Mouse (Mus musculus): ENCODE results near the gene Exoc3l4.

Exoc3l4 gene

DNA sequence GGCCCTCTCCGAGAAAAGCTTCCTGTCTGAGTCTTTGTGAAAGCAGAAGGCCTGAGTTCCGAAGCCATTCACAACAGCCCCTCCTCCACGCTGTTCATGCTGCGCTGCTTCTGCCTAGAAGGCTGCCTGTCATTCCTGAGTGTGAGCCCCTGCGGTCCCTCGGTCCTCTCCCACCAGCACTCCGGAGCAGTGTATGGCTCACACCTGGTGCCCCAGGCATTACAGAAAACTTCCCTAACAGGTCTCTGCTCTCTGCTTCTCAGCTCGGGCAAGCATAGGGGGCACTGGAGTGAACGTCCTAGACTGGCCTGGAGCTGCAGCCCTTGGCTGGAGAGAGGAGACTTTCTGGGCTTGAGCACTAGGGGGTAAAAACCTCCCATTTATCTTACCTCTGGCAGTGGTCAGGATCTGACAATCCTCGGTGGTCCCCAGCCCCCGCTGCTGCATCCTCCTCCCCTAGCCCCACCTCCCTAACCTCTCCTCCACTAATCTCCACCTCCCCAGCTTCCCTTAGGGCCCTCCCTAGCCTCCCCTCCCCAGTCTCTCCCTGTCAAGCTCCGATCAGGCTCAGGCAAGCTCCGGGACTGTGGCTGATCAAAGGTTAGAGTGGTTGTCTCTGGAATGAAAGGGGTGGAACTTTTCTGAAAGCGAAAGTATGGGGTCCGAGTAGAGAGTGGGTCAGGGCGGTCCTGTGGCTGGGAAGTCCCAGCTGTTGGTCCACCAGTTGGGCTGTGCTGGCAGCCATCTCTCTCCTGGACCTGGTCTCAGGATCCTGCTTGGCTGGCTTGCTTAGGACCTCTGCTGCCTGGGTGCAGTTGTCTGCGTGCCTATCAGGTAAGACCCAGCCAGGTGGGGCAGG is at the start of gene Exoc3l4:
Exoc3l4 (plus strand) TSS at position 97 of the 859 bp plus-strand sequence.
- DNase-seq = peak; percentile 69

DNA sequence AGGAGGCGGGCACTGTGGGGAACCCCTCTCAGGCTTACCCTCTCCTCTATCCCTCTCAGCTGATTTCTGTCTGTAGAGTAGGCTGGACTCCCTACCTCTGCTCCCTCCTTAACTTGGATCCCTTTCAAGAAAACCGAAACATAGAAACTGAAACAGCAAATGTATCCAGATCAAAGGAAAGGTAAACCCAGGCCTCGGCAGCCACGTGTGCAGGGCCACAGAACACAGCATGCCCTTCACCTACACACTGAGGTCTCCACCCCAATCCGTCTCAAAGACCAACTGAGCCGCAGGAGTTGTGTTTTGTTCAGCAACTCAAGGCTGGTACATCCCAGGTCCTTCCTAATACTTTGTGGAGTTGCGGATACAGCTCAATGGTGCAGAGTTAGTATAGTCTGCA is 49.8 kb upstream of the Exoc3l4 start:
- DNase-seq = no peak

DNA sequence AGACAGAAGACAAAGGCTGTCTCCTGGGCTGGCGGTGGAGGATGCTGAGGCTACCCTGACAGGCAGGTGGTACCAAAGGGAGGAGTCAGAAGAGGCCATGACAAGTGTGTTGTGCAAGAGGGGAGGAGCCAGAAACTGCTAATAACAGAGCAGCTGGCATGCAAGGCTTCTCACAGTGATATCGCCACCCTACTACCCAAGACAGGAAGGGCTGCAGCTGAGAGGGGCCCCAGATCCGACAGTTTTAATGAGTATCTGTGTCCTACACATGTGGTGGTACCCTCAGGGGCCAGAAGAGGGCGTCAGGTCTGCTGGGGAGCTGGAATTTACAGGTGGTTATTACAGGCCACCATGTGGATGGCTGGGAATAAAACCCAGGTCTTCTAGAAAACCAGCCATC is 46.6 kb upstream of the Exoc3l4 start:
- DNase-seq = no peak

DNA sequence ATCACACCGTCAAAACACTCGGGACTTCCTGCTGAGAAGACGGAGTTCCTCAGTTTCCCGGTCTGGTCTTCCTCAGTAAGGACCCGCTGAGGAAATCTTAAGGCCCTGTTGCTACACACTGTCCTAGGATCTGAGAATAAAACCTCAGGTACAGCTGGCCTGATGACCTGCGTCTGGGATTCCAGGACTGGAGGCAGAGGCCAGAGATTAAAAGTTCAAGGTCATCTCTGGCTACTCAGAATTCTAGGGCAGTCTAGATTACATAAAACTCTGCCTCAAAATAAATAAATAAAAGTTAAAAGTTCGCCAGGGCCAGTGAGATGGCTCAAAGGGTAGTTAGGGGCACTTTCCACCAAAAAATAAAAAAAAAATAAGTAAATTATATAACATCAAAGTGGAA is 44.9 kb upstream of the Exoc3l4 start:
- DNase-seq = no peak

DNA sequence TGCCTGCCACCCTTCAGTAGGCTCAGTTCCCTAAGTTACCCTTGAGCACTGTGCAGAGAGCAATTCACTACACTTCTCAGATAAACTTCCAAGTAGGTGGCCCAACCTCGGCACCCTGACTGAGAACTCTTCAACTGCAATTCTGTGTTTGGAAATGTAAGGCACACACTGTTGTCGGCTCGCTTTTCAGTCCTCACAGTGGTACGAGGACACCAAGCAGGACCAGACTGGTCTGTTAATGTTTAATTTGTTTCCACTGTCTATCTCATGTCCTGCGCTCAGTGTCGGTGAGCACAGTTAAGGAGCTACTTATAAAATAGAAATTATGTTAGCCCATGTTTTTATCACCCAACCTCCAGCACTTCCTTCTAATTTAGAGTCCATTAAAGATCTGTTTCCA is 43.4 kb upstream of the Exoc3l4 start:
- DNase-seq = no peak

DNA sequence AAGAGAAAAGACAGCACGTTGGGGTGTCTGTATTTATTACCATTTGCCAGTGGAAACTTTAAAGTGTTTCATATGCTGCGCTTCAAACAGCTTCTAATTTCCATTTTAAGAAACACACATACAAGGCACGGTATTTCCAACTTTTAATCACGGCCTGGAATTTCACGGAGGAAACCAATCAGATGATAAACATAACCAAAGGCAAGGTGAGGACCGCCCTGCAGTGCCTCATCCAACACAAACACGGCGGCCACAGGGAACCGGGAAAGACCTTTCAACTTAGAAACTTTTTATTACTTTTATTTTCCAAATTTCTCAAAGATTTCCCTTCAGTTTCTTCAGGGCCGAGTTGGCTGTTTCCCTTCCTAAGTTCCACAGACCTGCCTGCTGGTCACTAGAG is 42.1 kb upstream of the Exoc3l4 start:
- DNase-seq = no peak

DNA sequence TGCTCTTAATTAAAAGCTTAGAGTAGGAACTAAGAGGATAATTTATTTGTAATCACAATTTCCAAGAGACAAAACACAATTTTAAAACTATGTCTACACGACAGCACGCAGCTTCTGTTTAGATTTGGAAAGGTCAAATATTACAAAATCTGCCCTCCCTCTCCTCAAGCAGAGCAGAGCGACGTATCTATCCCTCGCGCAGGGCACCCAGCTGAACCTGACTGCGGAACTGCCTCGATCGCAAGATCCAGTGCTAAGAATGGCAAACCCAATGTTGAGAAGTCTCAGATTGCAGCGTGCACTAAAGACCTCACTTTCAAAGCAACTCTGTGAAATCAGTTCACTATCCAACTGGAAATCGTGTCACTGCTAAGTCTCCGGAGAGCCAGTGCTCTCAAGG is 41.3 kb upstream of the Exoc3l4 start:
- no peak for DNase-seq

DNA sequence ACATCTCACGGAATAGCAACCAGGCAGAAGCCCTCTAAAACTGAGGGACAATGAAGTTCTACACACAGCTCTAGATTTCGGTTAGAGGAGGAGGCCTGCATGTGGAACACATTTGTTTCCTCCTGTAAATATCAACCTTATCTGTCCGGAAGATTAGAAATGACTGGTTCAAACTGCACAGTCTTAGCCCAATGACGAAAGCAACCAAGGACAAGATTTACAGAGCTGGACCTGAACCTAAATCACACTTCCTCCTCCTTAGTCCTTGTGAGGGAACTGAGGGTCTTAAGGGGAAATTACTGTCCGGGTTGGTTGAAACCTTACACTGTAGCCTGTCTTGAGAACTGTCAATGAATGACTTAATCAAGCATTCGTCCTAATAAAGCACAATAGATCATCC is 40.8 kb upstream of the Exoc3l4 start:
- DNase-seq = no peak

DNA sequence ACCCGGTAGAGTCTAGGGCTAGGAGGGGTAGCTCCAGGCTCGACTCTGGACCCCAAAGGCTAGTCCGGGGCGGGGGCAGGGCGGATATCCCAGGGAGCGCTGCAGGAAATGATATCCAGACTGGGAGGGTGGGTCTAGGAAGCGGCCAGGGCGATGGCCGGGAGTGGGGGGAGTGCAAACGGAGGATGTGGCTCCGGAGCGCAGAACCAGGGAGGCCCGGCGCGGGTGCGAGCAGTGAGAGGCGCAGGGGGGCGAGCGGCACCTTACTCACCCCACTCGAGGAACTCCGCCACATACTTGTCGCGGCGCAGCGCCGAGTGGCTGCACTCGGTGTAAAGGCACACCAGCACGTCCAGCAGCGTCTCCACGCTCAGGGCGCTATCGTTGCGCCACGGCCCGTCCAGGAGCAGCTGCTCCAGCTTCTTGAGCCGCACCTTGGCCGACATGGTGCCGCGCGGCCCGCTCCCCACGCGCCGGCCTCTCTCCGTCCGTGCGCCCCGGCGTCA is 39.9 kb upstream of the Exoc3l4 start:
- DNase-seq = peak; percentile 87

DNA sequence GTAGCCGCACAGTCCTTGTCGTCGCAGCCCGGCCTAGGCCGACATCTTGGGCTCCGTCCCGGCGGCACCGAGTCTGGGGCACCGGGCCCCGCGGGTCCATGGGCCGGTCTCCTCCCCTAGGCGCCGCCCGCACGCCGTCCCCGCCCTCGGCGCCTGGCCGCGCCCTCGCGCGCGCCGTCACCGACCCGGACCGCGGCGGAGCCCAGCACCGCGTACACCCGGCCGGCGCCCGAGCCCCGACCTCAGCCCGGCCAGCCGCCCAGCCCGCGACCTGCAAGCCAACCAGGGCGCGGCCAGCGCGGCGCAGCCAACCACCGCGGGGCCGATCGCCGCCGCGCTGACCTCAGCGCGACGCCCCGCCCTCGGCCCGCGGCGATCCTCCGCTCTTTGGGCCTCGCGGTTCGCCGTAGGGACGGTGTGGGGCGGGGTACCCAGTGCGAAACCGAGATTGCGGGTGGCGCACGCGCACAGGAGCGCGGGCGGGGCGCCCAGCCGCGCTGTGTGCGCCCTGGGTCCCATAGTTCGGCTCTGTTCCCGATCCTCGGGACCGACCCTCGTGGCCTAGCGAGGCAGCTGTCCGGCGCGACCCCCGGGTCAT is 39.3 kb upstream of the Exoc3l4 start, which contains the start of gene Cdc42bpb:
Cdc42bpb (minus strand) TSS at position 343 of the 598 bp plus-strand sequence.
- peak; percentile 97 for DNase-seq

DNA sequence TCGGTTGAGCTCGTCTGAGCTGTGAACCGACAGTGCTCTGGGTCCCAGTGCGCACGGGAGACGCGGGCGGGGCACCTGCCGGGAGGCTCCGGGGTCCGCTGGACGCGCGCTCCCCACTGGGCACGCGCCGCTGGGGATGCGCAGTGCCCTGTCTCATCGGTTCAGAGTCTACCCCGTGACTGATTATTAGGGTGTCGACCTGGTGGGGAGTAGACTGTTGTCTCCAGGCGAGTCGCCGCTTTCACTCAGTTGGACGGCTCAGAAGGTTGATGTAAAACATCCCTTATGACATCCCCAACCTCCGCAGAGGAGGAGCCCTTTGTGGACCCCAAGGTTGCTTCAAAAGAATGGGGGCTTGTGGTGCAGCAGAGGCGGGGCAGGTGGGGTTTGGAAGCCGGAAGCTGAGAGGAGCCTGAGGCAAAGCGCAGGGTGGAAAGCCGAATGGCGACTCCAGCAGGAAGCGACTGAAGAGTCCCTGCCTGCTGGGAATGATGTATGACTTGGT is 38.8 kb upstream of the Exoc3l4 start:
- DNase-seq = peak; percentile 71

DNA sequence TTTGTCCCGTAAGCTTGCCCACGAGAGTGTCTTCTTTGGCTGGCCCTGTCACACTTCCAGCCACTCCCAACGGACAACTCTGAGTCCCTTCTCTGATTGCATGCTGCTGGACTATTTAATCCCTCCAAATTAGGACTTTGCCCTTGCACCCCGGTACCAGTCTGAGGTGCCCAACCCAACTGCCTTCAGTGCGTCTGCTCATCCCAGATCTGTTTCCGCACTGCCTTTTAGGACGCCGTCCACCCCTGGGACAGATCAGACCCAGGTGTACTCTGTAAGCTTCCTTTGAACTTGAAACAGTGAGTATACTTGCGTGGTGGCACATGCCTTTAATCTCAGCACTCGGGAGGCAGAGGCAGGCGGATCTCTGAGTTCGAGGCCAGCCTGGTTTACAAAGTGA is 38.0 kb upstream of the Exoc3l4 start:
- no peak for DNase-seq

DNA sequence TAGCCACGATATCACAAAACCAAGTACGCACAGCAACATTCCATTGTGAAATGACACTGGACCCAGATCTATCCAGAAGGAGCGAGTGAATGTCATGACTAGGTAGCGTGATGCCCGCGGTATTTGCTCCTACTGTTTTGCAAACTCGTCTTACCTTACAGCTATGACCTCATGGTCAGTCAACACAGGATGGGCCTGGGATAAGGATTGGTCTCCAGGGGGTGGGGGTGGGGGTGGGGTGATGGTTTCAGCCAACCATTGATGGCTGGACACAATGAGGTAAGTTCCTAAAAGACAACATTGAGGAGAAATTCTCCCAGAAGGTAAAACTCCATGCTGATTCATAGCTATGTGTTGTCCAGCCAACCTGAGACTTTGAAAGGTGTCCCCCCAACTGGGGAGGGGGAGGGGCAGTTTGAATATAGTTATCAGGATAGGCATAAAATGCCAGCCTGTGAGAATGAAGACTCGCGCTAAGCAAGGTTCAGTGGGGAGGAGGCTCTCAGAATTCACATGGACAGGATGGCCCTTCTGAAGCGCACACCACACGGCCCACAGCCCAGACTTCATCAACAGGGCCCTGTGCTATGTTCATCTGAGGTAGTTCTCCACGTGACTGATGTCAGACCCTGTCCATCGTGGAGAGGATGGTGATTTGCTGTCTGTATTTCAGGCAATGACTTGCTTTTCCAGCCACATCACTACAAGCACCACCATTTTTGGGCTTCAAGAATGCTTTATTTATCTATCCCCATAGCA is 30.8 kb upstream of the Exoc3l4 start:
- DNase-seq = no peak

DNA sequence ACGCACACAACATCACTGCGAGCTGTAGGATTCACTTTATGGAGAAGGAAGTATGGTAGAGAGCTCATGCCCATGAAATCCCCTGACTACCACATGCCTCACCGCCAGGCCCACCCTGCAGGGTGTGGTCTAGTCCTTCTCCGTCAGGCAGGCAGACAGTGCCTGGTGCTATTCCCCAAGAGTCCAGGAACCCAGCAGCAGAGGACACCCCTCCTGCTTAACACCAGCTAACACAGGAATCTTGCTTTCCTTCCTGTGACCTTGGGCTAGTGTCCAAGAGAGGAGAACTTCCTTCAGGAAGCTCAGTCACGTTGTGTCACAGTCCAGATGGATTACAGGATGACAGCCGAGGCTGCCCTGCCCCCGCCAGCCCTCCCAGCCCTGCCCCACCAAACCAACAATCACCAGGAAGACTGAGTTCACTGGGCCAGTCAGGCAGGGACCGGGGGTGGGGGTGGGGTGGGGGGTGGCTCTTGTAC is 30.1 kb upstream of the Exoc3l4 start:
- DNase-seq = peak; percentile 76

DNA sequence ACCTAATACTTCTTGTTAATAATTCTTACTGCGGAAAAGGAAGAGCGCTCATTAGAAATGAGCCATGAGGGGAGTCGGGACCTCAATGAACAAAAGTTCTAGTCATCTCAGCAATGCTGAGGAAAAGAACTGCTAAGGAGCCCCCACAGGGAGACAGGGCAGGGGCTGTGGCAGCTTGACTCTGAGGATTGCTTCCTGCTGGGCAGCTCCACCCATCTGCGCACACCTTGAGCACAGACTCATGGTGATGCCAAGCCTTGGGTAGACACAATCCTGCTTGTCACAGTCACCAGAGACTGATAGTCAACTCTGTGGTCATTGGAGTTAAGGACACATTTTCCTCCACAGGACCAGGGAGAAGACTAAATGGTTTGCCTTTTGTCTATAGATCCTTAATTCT is 29.7 kb upstream of the Exoc3l4 start:
- DNase-seq = no peak

DNA sequence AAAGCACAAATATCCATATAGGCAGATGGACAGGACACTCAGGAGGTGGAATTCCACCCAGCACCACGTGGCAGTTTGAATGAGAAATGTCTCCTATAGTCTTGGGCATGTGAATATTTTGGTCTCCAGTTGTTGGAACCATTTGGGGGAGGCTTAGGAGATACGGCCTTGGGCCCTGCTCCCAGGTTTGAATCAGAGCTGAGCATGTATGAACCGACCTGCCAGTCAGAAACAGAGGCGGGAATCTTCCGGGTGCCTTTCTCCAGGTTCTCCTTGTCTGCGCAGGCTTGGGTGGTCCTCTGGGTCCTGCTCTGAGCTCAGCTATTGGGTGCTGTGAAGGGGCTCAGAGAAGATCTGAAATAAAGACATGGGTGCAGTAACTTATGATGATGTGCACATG is 22.8 kb upstream of the Exoc3l4 start:
- no peak for DNase-seq

DNA sequence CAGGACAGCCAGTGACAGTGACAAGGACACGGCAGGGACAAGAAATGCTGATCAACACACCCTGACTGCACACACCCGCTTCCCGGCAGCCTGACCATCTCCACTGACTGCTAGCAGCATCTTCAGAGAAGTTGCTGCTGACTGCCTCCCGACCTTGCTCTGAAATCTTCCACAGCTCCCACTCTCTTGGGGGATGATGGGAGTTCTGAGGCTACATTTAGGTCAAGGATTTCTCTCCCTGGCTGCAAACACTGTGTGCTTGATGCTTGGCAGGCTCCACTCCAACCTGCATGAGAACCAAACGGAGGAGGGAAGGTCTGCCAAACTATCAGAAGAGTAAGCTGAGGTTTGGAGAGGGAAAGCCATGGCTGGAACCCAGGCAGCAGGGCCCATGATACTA is 19.8 kb upstream of the Exoc3l4 start:
- DNase-seq = no peak

DNA sequence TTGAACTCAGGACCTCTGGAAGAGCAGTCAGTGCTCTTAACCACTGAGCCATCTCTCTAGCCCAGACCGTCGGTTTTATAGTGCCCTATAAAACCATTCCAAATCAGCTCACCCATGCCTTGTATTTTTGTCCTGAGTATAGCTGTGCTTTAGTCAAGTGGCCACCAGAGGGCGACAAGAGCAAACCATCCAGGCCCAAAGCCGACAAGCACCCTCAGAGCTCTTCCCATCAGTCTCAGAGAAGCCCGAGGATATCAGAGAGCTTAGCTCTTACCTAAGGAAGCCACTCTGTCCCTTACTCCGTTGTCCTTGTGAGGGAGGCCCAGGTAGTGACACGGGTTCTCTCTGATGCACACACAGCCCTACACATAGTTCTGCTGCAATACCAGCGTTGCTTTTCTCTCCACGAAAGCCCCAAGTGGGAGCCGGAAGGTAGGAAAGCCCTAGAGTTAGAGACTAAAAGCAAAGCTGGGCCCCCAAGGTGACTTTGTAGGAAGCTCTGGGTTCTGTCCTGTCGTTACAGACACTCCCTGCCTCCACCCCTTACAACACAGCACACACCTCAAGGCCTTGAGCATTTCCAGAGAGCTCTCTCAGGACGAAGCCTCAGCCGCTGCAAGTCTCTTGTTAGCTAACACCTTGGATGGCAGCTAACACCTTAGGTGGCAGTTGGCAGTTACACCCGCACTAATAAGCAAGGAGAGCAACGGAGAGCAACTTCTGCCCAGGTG is 15.2 kb upstream of the Exoc3l4 start:
- peak; percentile 91 for DNase-seq

DNA sequence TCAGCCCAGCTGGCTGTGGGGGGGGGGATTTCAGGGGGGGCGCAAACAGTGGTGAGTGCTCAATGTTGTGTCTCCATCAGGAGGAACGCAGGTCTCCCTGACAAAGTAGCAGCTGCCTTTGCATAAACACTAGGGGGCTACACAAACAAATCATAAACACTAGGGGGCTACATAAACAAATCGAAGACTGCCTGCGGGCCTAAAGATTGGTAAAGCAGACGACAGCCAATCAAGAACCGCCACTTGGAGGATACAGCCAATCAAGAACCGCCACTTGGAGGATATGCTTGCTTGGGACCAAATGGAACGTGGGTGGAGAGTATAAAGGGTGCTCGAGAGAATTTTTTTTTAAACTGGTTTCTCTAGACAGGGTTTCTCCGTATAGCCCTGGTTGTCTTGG is 11.9 kb upstream of the Exoc3l4 start:
- DNase-seq = no peak

DNA sequence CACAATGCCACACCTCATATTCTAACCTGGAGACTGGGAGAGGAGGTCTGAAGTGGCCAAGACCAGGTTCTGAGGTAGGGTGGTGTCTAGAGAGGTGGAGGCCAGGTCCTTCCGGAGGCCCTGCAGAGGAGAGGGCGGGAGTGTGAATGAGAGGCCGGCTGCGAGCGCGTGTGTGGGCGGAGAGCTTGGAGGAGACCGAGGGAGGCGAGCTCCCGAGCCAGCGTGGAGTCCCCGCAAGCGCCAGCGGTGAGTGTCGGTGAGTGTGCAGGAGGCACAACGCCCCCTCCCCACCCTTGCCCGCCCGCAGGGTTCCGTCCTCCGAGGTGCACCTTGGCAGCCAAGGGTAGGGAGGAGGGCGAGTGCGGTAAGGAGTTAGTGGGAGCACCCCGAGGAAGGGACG is 10.2 kb upstream of the Exoc3l4 start, which contains the start of gene Lbhd2:
Lbhd2 (plus strand) TSS at position 188 of the 400 bp plus-strand sequence.
- DNase-seq = peak; percentile 55

DNA sequence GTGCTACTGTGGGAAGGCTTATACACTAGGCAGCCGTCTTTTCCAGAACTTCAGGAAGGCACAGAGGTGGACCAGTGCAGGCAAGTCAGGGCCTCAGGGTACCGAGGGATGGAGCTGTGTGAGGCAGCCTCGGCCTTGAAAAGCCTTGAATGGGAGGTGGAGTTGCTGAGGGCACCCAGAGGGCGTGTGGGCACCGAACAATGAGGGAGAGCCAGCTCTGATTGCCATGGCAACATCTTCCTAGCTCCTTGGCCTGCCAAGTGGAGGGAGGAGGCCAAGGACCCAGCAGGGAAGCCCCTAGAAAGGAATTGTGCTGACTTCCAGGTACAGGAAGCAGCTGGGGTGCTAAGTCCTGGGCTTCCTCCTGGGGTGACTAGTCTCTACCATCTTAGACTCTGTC is 7.2 kb upstream of the Exoc3l4 start:
- peak; percentile 20 for DNase-seq

DNA sequence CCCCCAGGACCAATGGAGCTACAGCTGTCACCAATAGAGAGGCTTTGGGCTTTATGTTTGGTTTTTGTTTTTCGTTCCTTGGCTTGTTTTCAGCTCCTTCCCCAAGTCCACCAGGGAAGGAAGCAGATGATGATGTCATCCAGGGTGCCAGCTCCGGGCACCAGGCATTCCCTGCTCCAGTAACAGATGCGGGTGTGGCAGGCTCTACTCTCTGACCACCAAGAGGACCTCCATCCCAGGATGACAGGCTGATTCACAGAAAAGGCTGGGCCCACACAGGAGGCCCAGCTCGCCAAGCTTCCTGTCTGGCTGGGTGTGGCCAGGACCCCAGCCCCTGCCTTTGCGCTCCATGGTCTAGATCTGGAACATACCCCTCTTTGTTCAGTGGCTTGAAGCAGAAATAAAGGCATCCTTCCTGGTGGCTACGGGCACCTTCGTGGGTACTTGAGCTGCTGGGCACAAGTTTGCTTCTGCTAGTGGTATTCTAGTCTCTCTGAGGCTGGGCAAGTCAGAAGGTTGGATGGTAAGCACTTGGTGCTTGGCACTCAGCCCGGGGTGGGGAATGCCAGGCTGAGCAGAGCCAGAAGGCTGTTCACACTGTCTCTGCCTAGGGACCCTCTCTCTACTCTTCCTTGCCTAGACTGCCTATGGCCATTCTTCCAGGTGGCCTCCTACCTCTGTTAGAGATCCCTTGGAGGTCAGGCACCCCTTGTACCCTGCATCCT is 5.0 kb upstream of the Exoc3l4 start:
- DNase-seq = no peak
